Mouse (Mus musculus) left cerebral cortex, postnatal 25 days (tissue): ENCODE measurements around the gene Crtap. TPM values are rescaled to one million over a fixed set of nuclear protein-coding genes. Genes with fewer than 3 reads are reported as not detected.
"Not testable (repeated sequence)": the region's sequence is repeated elsewhere in the genome, so short reads cannot be mapped to it uniquely, and the experiment has no call there.

Experiments used
- DNase-seq, 2 experiments: peaks; one replicate each; pipeline ENCODE4 v3.0.0; 2022; ENCODE audit warnings: low spot score in 2 of 2, mixed read lengths in 1 of 2
- intact Hi-C: fragments of 180-260 bp; cut with DNase I; formaldehyde crosslinking; loops from one replicate; pipeline ENCODE4 v1.15.1; 2025
- total RNA-seq, 2 experiments: library from RNA; stranded (reverse); gene quantifications; 2 replicates each; pipeline ENCODE4 v1.2.3; 2021

The Crtap gene
- total RNA-seq, 2 experiments from 2014 or later = 5.9 to 7.1 TPM

GRCm38 (mm10) chr9:114400949-114401684 lies 10.6 kb upstream of the Crtap start, which contains the start of the genes Glb1 and Tmppe:
Glb1 (plus strand) TSS chr9:114401076.
Tmppe (plus strand) TSS chr9:114401105.
- peak; percentile 79 to 83 for DNase-seq
- intact Hi-C loops = no loop called here

GRCm38 (mm10) chr9:114400588-114400948 lies 10.1 kb upstream of the Crtap start:
- intact Hi-C loops = no loop called here

GRCm38 (mm10) chr9:114399680-114400079 lies 9.2 kb upstream of the Crtap start:
- intact Hi-C loops = no loop called here
- no peak for DNase-seq

More at GRCm38 (mm10) chr9:114400588-114400948, 10.1 kb upstream of the Crtap start:
- no peak for DNase-seq

- intact Hi-C loops = no loop called here
- no peak for DNase-seq
Measured at GRCm38 (mm10) chr9:114395258-114395657, 4.8 kb upstream of the Crtap start.

- intact Hi-C loops = no loop called here
- DNase-seq = no peak
Measured at GRCm38 (mm10) chr9:114394677-114395076, 4.2 kb upstream of the Crtap start.

- intact Hi-C loops, DNase-seq: not testable (repeated sequence)
Measured at GRCm38 (mm10) chr9:114394136-114394535, 3.7 kb upstream of the Crtap start.

GRCm38 (mm10) chr9:114390749-114391075 lies 237 bp upstream of the Crtap start:
- intact Hi-C loops = no loop called here
- no peak for DNase-seq

GRCm38 (mm10) chr9:114389371-114389904 lies 1.0 kb downstream of the Crtap start:
- no peak for DNase-seq
- intact Hi-C loops = no loop called here

GRCm38 (mm10) chr9:114388701-114389370 lies 1.6 kb downstream of the Crtap start:
- DNase-seq = no peak
- intact Hi-C loops = no loop called here

GRCm38 (mm10) chr9:114388288-114388687 lies 2.2 kb downstream of the Crtap start:
- intact Hi-C loops = no loop called here
- no peak for DNase-seq

- DNase-seq = no peak
- intact Hi-C loops = no loop called here
Measured at GRCm38 (mm10) chr9:114387086-114387485, 3.4 kb downstream of the Crtap start.

GRCm38 (mm10) chr9:114385160-114385559 lies 5.3 kb downstream of the Crtap start:
- intact Hi-C loops = no loop called here
- DNase-seq = no peak

GRCm38 (mm10) chr9:114384691-114385090 lies 5.8 kb downstream of the Crtap start:
- no peak for DNase-seq
- intact Hi-C loops = loop anchor here (5.0 kb wide), 1 partner anchor 392 kb away; no protein-coding TSS in a partner anchor

GRCm38 (mm10) chr9:114382936-114383710 lies 7.4 kb downstream of the Crtap start:
- intact Hi-C loops = loop anchor here (5.0 kb wide), 1 partner anchor 391 kb away; no protein-coding TSS in a partner anchor
- no peak for DNase-seq

- DNase-seq = peak; percentile 18 to 40
- intact Hi-C loops = loop anchor here (2.0 to 5.0 kb wide), 2 partner anchors 62 to 389 kb away; no protein-coding TSS in a partner anchor
Measured at GRCm38 (mm10) chr9:114380881-114381733, 9.4 kb downstream of the Crtap start.

GRCm38 (mm10) chr9:114379871-114380270 lies 10.6 kb downstream of the Crtap start:
- DNase-seq = no peak

GRCm38 (mm10) chr9:114377168-114377567 lies 13.3 kb downstream of the Crtap start:
- DNase-seq = no peak
- intact Hi-C loops = no loop called here

More at GRCm38 (mm10) chr9:114379871-114380270, 10.6 kb downstream of the Crtap start:
- intact Hi-C loops = loop anchor here (2.0 to 5.0 kb wide), 2 partner anchors 61 to 388 kb away; no protein-coding TSS in a partner anchor

- intact Hi-C loops = no loop called here
- no peak for DNase-seq
Measured at GRCm38 (mm10) chr9:114375276-114375962, 15.1 kb downstream of the Crtap start.
